In genomic region chr1:166167405-166167804, GRCm38 (mm10) we compare ENCODE assay signal across 26 mouse cellular contexts. TPM values are rescaled to one million over a fixed set of nuclear protein-coding genes. Genes with fewer than 3 reads are reported as not detected.
DNase-seq lines count a peak whose midpoint lies in the region; ATAC-seq and TF ChIP-seq lines count a peak whose summit lies in the region.
"Had no signal": no experiment of that assay in that cellular context is flagged by ENCODE, and none has a peak within 500 bp of the region (broad histone marks: within the 10 kb centered on the region; RNA-seq: fewer than 3 reads in every experiment).

No protein-coding gene starts in this region.

- H3K36me3 ChIP-seq in midbrain, embryonic 11.5 days (ENCODE audit: control insufficient read depth, insufficient read depth, low read length), result no peaks in the 10 kb centered on the region
- H3K36me3 ChIP-seq in midbrain, postnatal 0 days (ENCODE audit: insufficient read depth, low read length), result no peaks in the 10 kb centered on the region
- H3K36me3 ChIP-seq: embryonic facial prominence, embryonic 15.5 days; forebrain, embryonic 15.5 days; heart, embryonic 15.5 days; hindbrain, embryonic 10.5 days; hindbrain, embryonic 15.5 days had no signal

- peaks cover 6% of the 10 kb centered on the region; the same call in 1 of the 2 replicates for H3K4me1 ChIP-seq in midbrain, embryonic 11.5 days (ENCODE audit: control insufficient read depth, insufficient read depth, low read length)
- H3K4me1 ChIP-seq in midbrain, postnatal 0 days (ENCODE audit: insufficient read depth, low read length), result no peaks in the 10 kb centered on the region
- H3K4me1 ChIP-seq: embryonic facial prominence, embryonic 15.5 days; forebrain, embryonic 15.5 days; heart, embryonic 15.5 days; hindbrain, embryonic 15.5 days had no signal

- intact Hi-C loops in heart, postnatal 10 days (cut with DNase I), result no loop called here

- peak; percentile 30 for DNase-seq in heart, adult 11 months
- no peak for DNase-seq in heart, postnatal 10 days
- DNase-seq in midbrain, embryonic 11.5 days (ENCODE audit: low spot score, missing footprints), result peak; percentile 78
- no peak for DNase-seq in midbrain, postnatal 0 days (ENCODE audit: low spot score)
- DNase-seq in Muller cell, postnatal 12 days (ENCODE audit: inconsistent ontology term), result peak; percentile 35
- DNase-seq in left cerebral cortex, adult 9 months (ENCODE audit: low spot score in 2 of 2), result no peak
- DNase-seq: adrenal gland, adult 8-10 months; adrenal gland, postnatal 36 days; cerebellum, adult 11 months; cerebellum, adult 8-10 months; cerebellum, postnatal 14 days; embryo, embryonic 11 days; gastrocnemius, postnatal 10 days; heart, adult 2 months had no signal

- no peaks in the 10 kb centered on the region for H3K27me3 ChIP-seq in midbrain, embryonic 11.5 days (ENCODE audit: control insufficient read depth, insufficient read depth, low read length)
- no peaks in the 10 kb centered on the region for H3K27me3 ChIP-seq in midbrain, postnatal 0 days (ENCODE audit: insufficient read depth, low read length)
- H3K27me3 ChIP-seq: embryonic facial prominence, embryonic 15.5 days; forebrain, embryonic 15.5 days; hindbrain, embryonic 15.5 days had no signal

- no peak for TF ChIP-seq CTCF in midbrain, postnatal 0 days (IDR thresholded peaks at IDR 0.05)

- H3K4me2 ChIP-seq in midbrain, embryonic 11.5 days, result no peak overlapping the region
- no peak overlapping the region for H3K4me2 ChIP-seq in midbrain, postnatal 0 days (ENCODE audit: low read depth, low read length, poor library complexity, severe bottlenecking)
- H3K4me2 ChIP-seq: embryonic facial prominence, embryonic 15.5 days; forebrain, embryonic 15.5 days; heart, embryonic 11.5 days; heart, embryonic 15.5 days; hindbrain, embryonic 15.5 days had no signal

- H3K9ac ChIP-seq in midbrain, embryonic 11.5 days (ENCODE audit: low read length), result no peak overlapping the region
- no peak overlapping the region for H3K9ac ChIP-seq in midbrain, postnatal 0 days (replicated peaks; ENCODE audit: low read length, poor library complexity, severe bottlenecking)
- H3K9ac ChIP-seq: embryonic facial prominence, embryonic 15.5 days; forebrain, embryonic 15.5 days; heart, embryonic 15.5 days; hindbrain, embryonic 15.5 days had no signal

- H3K9me3 ChIP-seq in midbrain, embryonic 11.5 days (ENCODE audit: control insufficient read depth, low read length), result no peaks in the 10 kb centered on the region
- no peaks in the 10 kb centered on the region for H3K9me3 ChIP-seq in midbrain, postnatal 0 days (ENCODE audit: low read length)
- H3K9me3 ChIP-seq: embryonic facial prominence, embryonic 15.5 days; forebrain, embryonic 15.5 days; heart, embryonic 15.5 days; hindbrain, embryonic 10.5 days; hindbrain, embryonic 15.5 days had no signal

- ATAC-seq in midbrain, embryonic 11.5 days (ENCODE audit: low FRiP score), result no peak
- no peak for ATAC-seq in midbrain, postnatal 0 days (ENCODE audit: low FRiP score)
- ATAC-seq in inflammation-experienced regulatory T-cells, adult 6 months, result no peak
- ATAC-seq: forebrain, embryonic 15.5 days had no signal

- H3K4me3 ChIP-seq in midbrain, embryonic 11.5 days (ENCODE audit: low read depth, low read length), result no peak overlapping the region
- no peak overlapping the region for H3K4me3 ChIP-seq in midbrain, postnatal 0 days (ENCODE audit: low read depth, low read length)
- H3K4me3 ChIP-seq: embryonic facial prominence, embryonic 15.5 days; erythroblast, embryonic 14.5 days; forebrain, embryonic 15.5 days; heart, adult 2 months; heart, embryonic 15.5 days; hindbrain, embryonic 10.5 days; hindbrain, embryonic 15.5 days had no signal

- no peak overlapping the region for H3K27ac ChIP-seq in midbrain, embryonic 11.5 days (ENCODE audit: low read depth, low read length)
- no peak overlapping the region for H3K27ac ChIP-seq in midbrain, postnatal 0 days (ENCODE audit: low read depth, low read length)
- H3K27ac ChIP-seq: embryonic facial prominence, embryonic 15.5 days; forebrain, embryonic 15.5 days; heart, adult 2 months; heart, embryonic 15.5 days; hindbrain, embryonic 10.5 days; hindbrain, embryonic 15.5 days had no signal

- WGBS in midbrain, embryonic 11.5 days, result 83% methylated on average over 4 of the region's 4 CpGs
- WGBS in midbrain, postnatal 0 days, result 72% methylated on average over 4 of the region's 4 CpGs

RNA-seq across cellular contexts. Expression of gene Gpa33, which starts 37.4 kb away (rescaled TPM):
- not detected for total RNA-seq in heart, postnatal 10 days (2021)
- polyA plus RNA-seq in midbrain, embryonic 11.5 days (2014; fragmentation: Nextera tagmentation; extraction: Ambion mirVana), result 0.17 and 0.38 TPM in 2 replicates
- 0.14 TPM in 1 of 2 replicates, not detected in the other for total RNA-seq in midbrain, postnatal 0 days (2014; rRNA removed)
- polyA plus RNA-seq in midbrain, postnatal 0 days (2015; fragmentation: Nextera tagmentation; extraction: Ambion mirVana), result 0.17 TPM in 1 of 2 replicates, not detected in the other
- polyA plus RNA-seq in inflammation-experienced regulatory T-cells, adult 6 months (2017; shearing (Covaris generic)), result not detected
- total RNA-seq: common myeloid progenitor, adult 5-6 weeks; gastrocnemius, postnatal 10 days; gastrocnemius, postnatal 4 days; heart, adult 2 months; heart, postnatal 25 days had no signal
- polyA plus RNA-seq: erythroblast, embryonic 14.5 days; forebrain, embryonic 15.5 days; frontal cortex, adult 2 months; heart, adult 2 months; heart, embryonic 11.5 days; heart, embryonic 15.5 days; hindbrain, embryonic 15.5 days had no signal

RNA-seq across cellular contexts. Expression of gene Dusp27, which starts 39.7 kb away (rescaled TPM):
- 10 to 100 TPM; 53.6 to 60.3 TPM for total RNA-seq in heart, postnatal 10 days (2021)
- 2.3 and 2.4 TPM in 2 replicates for polyA plus RNA-seq in midbrain, embryonic 11.5 days (2014; fragmentation: Nextera tagmentation; extraction: Ambion mirVana)
- 0.71 and 1.2 TPM in 2 replicates for total RNA-seq in midbrain, postnatal 0 days (2014; rRNA removed)
- 0.59 and 0.72 TPM in 2 replicates for polyA plus RNA-seq in midbrain, postnatal 0 days (2015; fragmentation: Nextera tagmentation; extraction: Ambion mirVana)
- polyA plus RNA-seq in inflammation-experienced regulatory T-cells, adult 6 months (2017; shearing (Covaris generic)), result not detected
- total RNA-seq: common myeloid progenitor, adult 5-6 weeks had no signal
- polyA plus RNA-seq: erythroblast, embryonic 14.5 days had no signal

Comparison
In these comparisons a context has a peak if more than half of its experiments do, and no peak if none do; other contexts are left out.
1. DNase-seq: peak in heart, adult 11 months (single experiment), midbrain, embryonic 11.5 days (single experiment) and Muller cell, postnatal 12 days (single experiment); none in heart, postnatal 10 days (0 of 2), midbrain, postnatal 0 days (single experiment) and left cerebral cortex, adult 9 months (0 of 2).